Mouse (Mus musculus) olfactory bulb, adult 2 months (tissue): ENCODE data around the gene Patj.

ENCODE experiments used
- CTCF ChIP-seq: fragments of 200-500 bp; IDR thresholded peaks from 2 replicates; pipeline ENCODE4 v1.5.1; 2012; ENCODE audit warnings: low read depth, mild to moderate bottlenecking, low read length, moderate library complexity; ENCODE audit not compliant: insufficient read depth
- POLR2A ChIP-seq: fragments of 200-500 bp; IDR thresholded peaks from 2 replicates; pipeline ENCODE4 v1.6.1; 2012; ENCODE audit warnings: mild to moderate bottlenecking, low read depth, low read length, moderate library complexity; ENCODE audit not compliant: insufficient read depth

DNA sequence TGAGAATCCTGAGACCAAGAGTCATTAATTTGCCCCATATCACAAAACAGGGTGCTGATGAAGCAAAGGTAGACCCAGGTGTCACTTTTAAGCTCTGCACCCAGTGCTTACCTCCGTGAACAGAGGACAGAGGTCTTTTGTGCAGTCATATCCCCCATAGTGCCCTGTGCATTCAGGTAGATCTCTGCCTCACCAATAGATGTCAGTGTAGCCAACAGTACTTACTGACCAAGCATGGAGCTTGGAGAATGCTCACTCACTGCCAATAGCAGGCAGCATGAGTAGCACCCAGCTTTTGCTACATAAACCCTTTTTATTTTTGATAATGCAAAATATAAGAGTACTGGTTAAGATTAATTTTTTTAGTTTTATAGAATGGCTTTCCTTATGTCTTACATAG is 149.8 kb downstream of the Patj start:
- TF ChIP-seq CTCF (no peak), POLR2A (no peak)
